Mouse (Mus musculus): ENCODE results near the gene Ubox5. TPM values are rescaled to one million over a fixed set of nuclear protein-coding genes. Genes with fewer than 3 reads are reported as not detected.
"Not testable (repeated sequence)": the region's sequence is repeated elsewhere in the genome, so short reads cannot be mapped to it uniquely, and the experiment has no call there.

Ubox5 gene
- polyA plus RNA-seq, 1 experiment from 2014 or later = 19.8 TPM

GRCm38 (mm10) chr2:130583902-130584560 lies 45.8 kb downstream of the Ubox5 start:
- DNase-seq (ENCODE audit: low spot score) = no peak
- peaks cover 56% of the 10 kb centered on the region for H3K27me3 ChIP-seq (ENCODE audit: insufficient read depth, poor library complexity, severe bottlenecking)

DNA sequence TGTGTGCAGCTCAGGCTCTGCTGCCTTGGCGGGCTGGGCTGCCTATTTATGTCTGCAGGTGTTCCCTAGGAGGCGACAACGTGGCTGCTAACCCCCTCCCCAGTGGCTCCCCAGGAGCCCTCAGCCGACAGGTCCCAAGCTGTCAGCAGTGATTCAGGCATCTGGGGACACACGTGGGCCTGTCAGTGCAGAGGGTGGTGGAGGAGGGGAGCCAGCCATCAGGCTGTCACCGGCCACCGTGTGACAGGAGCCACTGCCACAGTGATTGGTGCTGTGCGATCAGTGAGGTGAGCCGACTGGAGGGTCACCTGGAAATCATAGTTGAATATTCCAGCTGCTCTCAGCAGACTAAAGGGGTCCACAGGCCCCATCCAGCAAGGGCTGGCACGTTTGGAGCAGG lies 47.3 kb downstream of the Ubox5 start, which contains the start of gene Avp:
Gene Avp, minus strand, starts transcription at position 3 of the 400 bp plus-strand sequence.
- Histone ChIP-seq H3K9me3 (peaks cover 4% of the 10 kb centered on the region; the same call in 1 of the 2 replicates), H3K4me1 (replicated peaks) (peaks cover 24% of the 10 kb centered on the region), H3K27me3 (ENCODE audit: insufficient read depth, poor library complexity, severe bottlenecking) (peaks cover 70% of the 10 kb centered on the region), H3K4me3 (peak within 1 kb of the TSS; percentile 46; the same call in 1 of the 2 replicates), H3K27ac (no peak within 1 kb of the TSS), H3K36me3 (no peaks in the 10 kb centered on the region)
- WGBS = 38% methylated on average over 10 of the region's 10 CpGs
- DNase-seq (ENCODE audit: low spot score) = no peak

More at GRCm38 (mm10) chr2:130583902-130584560, 45.8 kb downstream of the Ubox5 start:
- H3K36me3 ChIP-seq = 0 out of 2 replicates have a peak, but pooled peaks cover 2% of the 10 kb centered on the region
- H3K4me1 ChIP-seq (replicated peaks) = peaks cover 22% of the 10 kb centered on the region
- 86% methylated on average over 10 of the region's 10 CpGs for WGBS
- H3K27ac ChIP-seq = no peak overlapping the region
- no peak overlapping the region for H3K4me3 ChIP-seq
- H3K9me3 ChIP-seq = no peaks in the 10 kb centered on the region

GRCm38 (mm10) chr2:130581201-130581600 lies 48.6 kb downstream of the Ubox5 start:
- Histone ChIP-seq H3K4me3 (peak overlapping the region; percentile 46), H3K9me3 (peaks cover 4% of the 10 kb centered on the region; the same call in 1 of the 2 replicates), H3K36me3 (no peaks in the 10 kb centered on the region), H3K27me3 (ENCODE audit: insufficient read depth, poor library complexity, severe bottlenecking) (peaks cover 84% of the 10 kb centered on the region), H3K4me1 (replicated peaks) (peaks cover 38% of the 10 kb centered on the region), H3K27ac (0 out of 2 replicates have a peak overlapping the region, but pooled peaks have one; percentile 18)
- WGBS = 3% methylated on average over 16 of the region's 16 CpGs
- peak; percentile 15 for DNase-seq (ENCODE audit: low spot score)

DNA sequence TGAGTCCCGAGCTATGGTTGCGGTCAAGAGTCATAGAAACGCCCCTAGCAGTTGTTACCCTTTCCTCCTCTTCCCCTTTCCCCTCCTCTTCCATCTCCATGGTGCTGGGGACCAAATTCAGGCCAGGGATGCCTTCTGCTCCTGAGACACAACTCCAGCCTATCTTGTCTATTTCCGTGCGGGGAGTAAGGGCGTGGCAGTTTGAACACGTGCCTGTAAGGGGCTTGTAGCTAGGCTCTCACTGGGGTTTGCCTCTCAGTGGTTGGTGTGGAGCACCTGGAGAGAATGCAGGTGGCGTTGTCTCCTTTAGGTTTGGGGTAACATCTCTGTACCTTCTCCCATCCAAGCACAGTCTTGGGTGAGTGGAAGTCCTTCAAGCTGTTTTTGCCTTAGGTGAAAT lies 50.0 kb downstream of the Ubox5 start:
- H3K27ac ChIP-seq = no peak overlapping the region
- WGBS = 6% methylated on average over 8 of the region's 8 CpGs
- DNase-seq (ENCODE audit: low spot score) = peak; percentile 3
- H3K27me3 ChIP-seq (ENCODE audit: insufficient read depth, poor library complexity, severe bottlenecking) = peaks cover 98% of the 10 kb centered on the region
- H3K4me1 ChIP-seq (replicated peaks) = peaks cover 40% of the 10 kb centered on the region
- H3K4me3 ChIP-seq = no peak overlapping the region
- no peaks in the 10 kb centered on the region for H3K36me3 ChIP-seq
- peaks cover 4% of the 10 kb centered on the region; the same call in 1 of the 2 replicates for H3K9me3 ChIP-seq

DNA sequence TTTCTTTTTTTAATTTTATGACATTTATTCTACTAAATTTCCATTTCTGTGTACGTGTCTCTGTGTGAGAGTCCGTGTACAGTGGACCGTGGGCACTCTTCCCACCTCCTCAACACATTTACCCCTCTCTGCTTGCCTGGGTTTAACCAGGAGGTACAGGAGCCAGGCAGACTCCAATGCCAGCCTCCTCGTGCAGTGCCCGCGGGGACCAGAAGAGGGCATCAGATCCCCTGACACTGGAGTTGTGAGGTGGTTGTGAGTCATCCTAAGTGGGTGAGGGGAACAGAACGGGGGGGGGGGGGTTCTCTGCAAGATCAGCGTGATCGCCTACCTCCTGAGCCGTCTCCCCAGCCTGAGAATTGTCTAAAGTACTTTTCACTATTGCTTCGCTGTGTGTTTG lies 51.7 kb downstream of the Ubox5 start:
- 8% methylated on average over 11 of the region's 11 CpGs for WGBS
- peaks cover 4% of the 10 kb centered on the region; the same call in 1 of the 2 replicates for H3K9me3 ChIP-seq
- H3K4me3 ChIP-seq = no peak overlapping the region
- no peak overlapping the region for H3K27ac ChIP-seq
- H3K36me3 ChIP-seq = no peaks in the 10 kb centered on the region
- DNase-seq (ENCODE audit: low spot score) = peak; percentile 69
- peaks cover 100% of the 10 kb centered on the region for H3K27me3 ChIP-seq (ENCODE audit: insufficient read depth, poor library complexity, severe bottlenecking)
- H3K4me1 ChIP-seq (replicated peaks) = peaks cover 40% of the 10 kb centered on the region

DNA sequence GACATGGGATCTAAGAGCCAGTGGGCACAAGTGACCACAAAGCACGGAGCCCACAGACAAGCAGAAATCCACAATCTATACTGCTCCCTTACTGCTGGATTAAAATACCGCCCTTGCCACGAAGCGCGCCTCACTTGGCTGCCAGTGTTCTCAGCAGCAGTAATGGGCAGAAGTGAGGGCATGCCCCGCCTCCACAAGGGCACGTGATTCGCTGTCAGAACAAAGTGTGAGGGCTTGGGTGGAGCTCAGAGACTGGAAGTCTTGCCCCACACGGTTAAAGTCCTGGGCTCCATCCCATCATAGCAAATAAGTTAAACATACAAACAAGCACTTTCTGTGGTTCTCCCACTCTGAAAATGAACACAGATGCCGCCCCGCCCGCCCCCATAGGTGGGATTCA lies 52.2 kb downstream of the Ubox5 start:
- Histone ChIP-seq H3K36me3 (no peaks in the 10 kb centered on the region), H3K4me3 (peak overlapping the region; percentile 41), H3K4me1 (replicated peaks) (peaks cover 40% of the 10 kb centered on the region), H3K27me3 (ENCODE audit: insufficient read depth, poor library complexity, severe bottlenecking) (peaks cover 95% of the 10 kb centered on the region), H3K27ac (no peak overlapping the region), H3K9me3 (peaks cover 4% of the 10 kb centered on the region; the same call in 1 of the 2 replicates)
- DNase-seq (ENCODE audit: low spot score) = peak; percentile 36
- 3% methylated on average over 12 of the region's 12 CpGs for WGBS

GRCm38 (mm10) chr2:130577021-130577420 lies 52.8 kb downstream of the Ubox5 start:
- H3K9me3 ChIP-seq = peaks cover 4% of the 10 kb centered on the region; the same call in 1 of the 2 replicates
- H3K27ac ChIP-seq = no peak overlapping the region
- DNase-seq (ENCODE audit: low spot score) = peak; percentile 26
- no peaks in the 10 kb centered on the region for H3K36me3 ChIP-seq
- peak overlapping the region; percentile 41; the same call in 1 of the 2 replicates for H3K4me3 ChIP-seq
- peaks cover 36% of the 10 kb centered on the region for H3K4me1 ChIP-seq (replicated peaks)
- 3% methylated on average over 9 of the region's 9 CpGs for whole genome bisulfite sequencing
- H3K27me3 ChIP-seq (ENCODE audit: insufficient read depth, poor library complexity, severe bottlenecking) = peaks cover 94% of the 10 kb centered on the region

GRCm38 (mm10) chr2:130576564-130576963 lies 53.3 kb downstream of the Ubox5 start:
- H3K27ac ChIP-seq, H3K36me3 ChIP-seq: not testable (repeated sequence)
- WGBS = 1% methylated on average over 32 of the region's 32 CpGs

DNA sequence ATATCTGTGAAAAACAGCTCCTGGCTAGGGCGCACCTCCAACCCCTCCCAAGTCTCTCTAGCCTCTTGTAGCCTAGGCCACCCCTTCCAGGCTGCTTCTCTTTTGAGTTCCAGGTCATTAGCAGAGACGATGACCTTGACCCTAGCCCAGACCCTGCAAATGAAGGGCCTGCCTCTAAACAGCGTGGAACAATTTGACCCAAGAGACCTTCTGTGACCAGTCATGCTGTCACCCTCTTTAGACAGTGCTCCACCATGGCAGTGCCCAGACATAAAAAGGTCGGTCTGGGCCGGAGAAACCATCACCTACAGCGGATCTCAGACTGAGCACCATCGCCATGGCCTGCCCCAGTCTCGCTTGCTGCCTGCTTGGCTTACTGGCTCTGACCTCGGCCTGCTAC lies 54.0 kb downstream of the Ubox5 start, which contains the start of gene Oxt:
Gene Oxt, plus strand, starts transcription at position 301 of the 400 bp plus-strand sequence.
- peak within 1 kb of the TSS; percentile 41 for H3K4me3 ChIP-seq
- no peak within 1 kb of the TSS for H3K27ac ChIP-seq
- H3K4me1 ChIP-seq (replicated peaks) = peaks cover 32% of the 10 kb centered on the region
- peaks cover 4% of the 10 kb centered on the region; the same call in 1 of the 2 replicates for H3K9me3 ChIP-seq
- no peaks in the 10 kb centered on the region for H3K36me3 ChIP-seq
- no peak for DNase-seq (ENCODE audit: low spot score)
- peaks cover 82% of the 10 kb centered on the region for H3K27me3 ChIP-seq (ENCODE audit: insufficient read depth, poor library complexity, severe bottlenecking)
- 36% methylated on average over 9 of the region's 9 CpGs for WGBS

More at GRCm38 (mm10) chr2:130576564-130576963, 53.3 kb downstream of the Ubox5 start:
- Histone ChIP-seq H3K4me1 (replicated peaks) (peaks cover 36% of the 10 kb centered on the region), H3K4me3 (peak overlapping the region; percentile 41), H3K27me3 (ENCODE audit: insufficient read depth, poor library complexity, severe bottlenecking) (peaks cover 89% of the 10 kb centered on the region)
- H3K9me3 ChIP-seq = not testable (repeated sequence)
- peak; percentile 30 for DNase-seq (ENCODE audit: low spot score)

- no peaks in the 10 kb centered on the region for H3K36me3 ChIP-seq
- H3K27ac ChIP-seq = no peak overlapping the region
- H3K4me3 ChIP-seq = no peak overlapping the region
- H3K4me1 ChIP-seq (replicated peaks) = peaks cover 23% of the 10 kb centered on the region
- H3K9me3 ChIP-seq = peaks cover 4% of the 10 kb centered on the region; the same call in 1 of the 2 replicates
- 82% methylated on average over 5 of the region's 5 CpGs for WGBS
- no peak for DNase-seq (ENCODE audit: low spot score)
- peaks cover 73% of the 10 kb centered on the region for H3K27me3 ChIP-seq (ENCODE audit: insufficient read depth, poor library complexity, severe bottlenecking)
Measured at GRCm38 (mm10) chr2:130574960-130575359, 54.9 kb downstream of the Ubox5 start.

DNA sequence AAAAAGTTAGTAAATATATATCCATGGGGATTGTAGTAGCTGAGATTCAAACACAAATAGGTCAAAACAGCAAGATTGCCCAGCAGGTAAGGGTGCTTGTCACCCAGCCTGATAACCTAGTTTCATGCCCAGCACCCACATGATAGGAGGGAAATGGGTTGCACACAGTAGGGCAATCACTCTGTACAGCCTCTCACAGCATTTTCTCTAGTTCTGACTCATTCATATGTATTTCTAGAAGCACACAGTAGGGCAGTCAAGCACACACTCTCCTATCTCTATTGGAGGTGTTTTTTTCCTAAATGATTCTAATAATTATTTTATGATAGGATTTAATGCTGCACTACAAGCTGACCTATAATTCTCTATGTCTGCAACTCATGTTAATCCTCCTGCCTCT lies 59.9 kb downstream of the Ubox5 start:
- DNase-seq (ENCODE audit: low spot score) = no peak
- H3K27me3 ChIP-seq (ENCODE audit: insufficient read depth, poor library complexity, severe bottlenecking) = peaks cover 23% of the 10 kb centered on the region
- peaks cover 26% of the 10 kb centered on the region for H3K36me3 ChIP-seq
- no peak overlapping the region for H3K27ac ChIP-seq
- H3K9me3 ChIP-seq = no peaks in the 10 kb centered on the region
- H3K4me3 ChIP-seq = no peak overlapping the region
- peaks cover 3% of the 10 kb centered on the region for H3K4me1 ChIP-seq (replicated peaks)

DNA sequence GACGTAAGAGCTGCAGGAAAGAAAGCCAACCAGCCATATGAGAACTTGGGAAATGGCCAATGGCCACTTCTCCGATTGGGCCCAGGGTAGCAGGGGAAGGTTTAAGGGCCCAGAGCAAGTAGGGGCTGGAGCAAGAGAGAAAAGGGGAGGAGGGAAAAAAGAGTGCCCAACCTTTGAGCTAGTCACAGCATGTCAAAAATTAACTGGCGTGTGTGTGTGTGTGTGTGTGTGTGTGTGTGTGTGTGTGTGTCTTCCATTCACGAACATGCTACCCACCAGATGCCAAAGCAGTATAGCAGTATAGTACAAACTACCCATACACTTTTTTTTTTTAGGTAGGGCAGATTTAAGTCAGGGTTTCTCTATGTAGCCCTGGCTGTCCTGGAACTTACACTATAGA lies 60.9 kb downstream of the Ubox5 start:
- H3K27me3 ChIP-seq (ENCODE audit: insufficient read depth, poor library complexity, severe bottlenecking) = peaks cover 13% of the 10 kb centered on the region
- no peak for DNase-seq (ENCODE audit: low spot score)
- WGBS = 84% methylated on average over 4 of the region's 4 CpGs
- no peak overlapping the region for H3K27ac ChIP-seq
- no peak overlapping the region for H3K4me3 ChIP-seq
- H3K9me3 ChIP-seq = no peaks in the 10 kb centered on the region
- H3K36me3 ChIP-seq = peaks cover 28% of the 10 kb centered on the region
- H3K4me1 ChIP-seq (replicated peaks) = peaks cover 13% of the 10 kb centered on the region

GRCm38 (mm10) chr2:130564983-130565382 lies 64.9 kb downstream of the Ubox5 start:
- H3K27ac ChIP-seq = no peak overlapping the region
- no peak for DNase-seq (ENCODE audit: low spot score)
- peaks cover 28% of the 10 kb centered on the region for H3K36me3 ChIP-seq
- peak overlapping the region; percentile 91 for H3K4me3 ChIP-seq
- no peaks in the 10 kb centered on the region for H3K27me3 ChIP-seq (ENCODE audit: insufficient read depth, poor library complexity, severe bottlenecking)
- H3K9me3 ChIP-seq = no peaks in the 10 kb centered on the region
- 83% methylated on average over 8 of the region's 8 CpGs for WGBS
- peaks cover 26% of the 10 kb centered on the region for H3K4me1 ChIP-seq (replicated peaks)

Measured in hindbrain, embryonic 10.5 days (tissue).